Mouse (Mus musculus) heart, adult 9 months (tissue): ENCODE measurements around the gene Mex3a.
A peak's percentile ranks its signal among the peaks of the same experiment; 100 is the strongest.

Experiments
- DNase-seq, 2 experiments: peaks; one replicate each; pipeline ENCODE4 v3.0.0; 2022; ENCODE audit warnings: low spot score in 2 of 2

Mex3a gene

DNA sequence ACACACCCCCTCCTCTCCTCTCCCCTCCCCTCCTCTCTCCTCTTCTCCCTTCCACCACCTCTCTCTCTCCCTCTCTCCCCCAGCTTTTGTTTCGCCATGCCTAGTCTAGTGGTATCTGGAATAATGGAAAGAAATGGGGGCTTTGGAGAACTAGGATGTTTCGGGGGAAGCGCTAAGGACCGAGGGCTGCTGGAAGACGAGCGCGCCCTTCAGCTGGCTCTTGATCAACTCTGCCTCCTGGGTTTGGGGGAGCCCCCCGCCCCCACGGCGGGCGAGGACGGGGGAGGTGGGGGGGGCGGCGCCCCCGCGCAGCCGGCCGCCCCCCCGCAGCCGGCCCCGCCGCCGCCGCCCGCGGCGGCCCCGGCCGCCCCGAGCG lies at the start of gene Mex3a:
Gene Mex3a, plus strand, starts transcription at position 97 of the 376 bp plus-strand sequence.
- no peak for DNase-seq

DNA sequence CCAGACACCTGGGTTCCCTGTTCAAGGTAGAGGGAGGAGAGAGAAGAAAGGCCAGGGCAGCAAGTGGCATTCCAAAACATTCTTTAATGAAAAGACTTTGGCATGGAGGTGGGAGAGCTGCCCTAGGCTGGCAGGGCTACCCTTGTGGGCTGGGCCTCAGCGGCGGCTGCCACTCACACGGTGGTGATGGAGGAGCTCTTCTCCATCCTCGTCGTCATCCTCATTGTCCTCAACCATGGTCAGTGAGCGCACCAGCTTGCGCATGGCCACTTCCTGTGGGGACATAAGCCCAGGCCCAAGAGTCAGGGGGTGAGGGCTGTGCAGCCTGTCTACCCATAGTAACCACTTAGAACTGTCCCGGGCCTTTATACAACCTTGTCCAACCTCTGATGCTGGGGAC lies 49.1 kb upstream of the Mex3a start:
- DNase-seq, result no peak

DNA sequence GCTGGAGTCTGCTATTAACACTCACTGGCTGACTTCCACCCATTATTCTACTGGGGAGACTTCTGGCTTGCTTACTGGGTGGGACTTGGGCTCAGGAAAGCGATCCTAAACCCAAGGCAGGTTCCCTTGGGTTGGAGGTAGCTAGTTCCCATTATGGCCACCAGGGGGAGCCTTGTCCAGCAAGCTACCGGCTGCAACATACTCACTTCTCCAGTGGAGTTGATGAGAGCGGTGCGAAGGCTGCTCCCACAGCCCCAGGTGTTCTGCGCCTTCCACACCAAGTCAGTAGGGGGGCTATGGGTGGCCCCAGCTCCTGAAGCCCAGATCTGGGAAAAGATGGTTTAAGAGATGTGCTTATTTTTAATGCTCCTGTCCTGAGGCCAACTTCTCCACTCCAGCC lies 48.6 kb upstream of the Mex3a start:
- DNase-seq, result peak in 1 of 2 experiments; percentile 31

DNA sequence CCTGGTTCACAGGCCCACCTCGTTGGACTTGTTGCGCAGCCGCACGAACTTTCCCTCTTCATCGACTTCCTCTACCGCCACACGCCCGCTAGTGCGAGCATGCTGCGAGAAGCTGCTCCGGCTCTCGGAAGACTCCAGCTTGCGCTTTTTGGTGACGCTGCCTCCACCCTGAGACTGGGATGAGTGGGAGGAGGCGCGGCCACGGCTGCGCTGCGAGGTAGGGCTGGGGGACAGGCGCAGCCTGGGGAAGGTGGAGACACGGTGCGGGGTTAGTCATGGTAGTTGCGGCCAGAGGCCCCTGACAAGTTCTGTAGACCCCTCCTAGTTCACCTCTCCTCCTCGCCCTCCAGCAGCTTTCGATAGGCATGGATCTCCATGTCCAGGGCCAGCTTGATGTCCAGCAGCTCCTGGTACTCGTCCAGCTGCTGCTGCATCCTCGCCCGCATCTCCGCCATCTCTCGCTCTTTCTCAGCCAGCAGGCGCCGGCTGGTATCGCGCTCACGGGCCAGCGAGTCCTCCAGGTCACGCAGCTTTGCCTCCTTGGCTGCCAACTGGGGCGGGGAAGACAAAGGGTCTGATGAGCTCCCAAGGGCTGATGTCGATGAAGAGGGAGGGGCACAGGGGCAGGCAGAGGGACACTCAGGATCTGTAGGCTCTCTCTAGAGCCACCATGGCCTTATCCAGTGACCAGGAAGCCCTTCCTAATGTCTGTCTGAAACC lies 47.4 kb upstream of the Mex3a start:
- no peak for DNase-seq

DNA sequence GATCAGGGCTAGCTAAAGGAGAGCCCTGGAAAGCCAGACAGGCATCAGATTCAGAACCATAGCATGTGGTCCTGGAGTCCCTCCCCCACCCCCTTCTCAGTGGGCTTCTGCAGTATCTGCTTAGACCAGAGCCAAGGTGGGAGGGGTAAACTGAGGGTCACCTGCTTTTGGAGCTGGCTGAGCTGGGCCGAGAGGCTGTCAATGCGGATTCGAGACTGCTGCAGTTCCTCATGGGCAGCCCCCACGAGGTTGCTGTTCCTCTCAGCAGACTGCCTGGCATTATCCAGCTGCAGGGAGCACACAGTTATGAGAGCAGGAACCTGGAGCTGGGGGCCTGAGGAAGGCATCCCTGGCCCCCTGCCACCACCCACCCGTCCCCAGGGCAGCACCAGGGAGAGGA lies 46.2 kb upstream of the Mex3a start:
- DNase-seq, result no peak

DNA sequence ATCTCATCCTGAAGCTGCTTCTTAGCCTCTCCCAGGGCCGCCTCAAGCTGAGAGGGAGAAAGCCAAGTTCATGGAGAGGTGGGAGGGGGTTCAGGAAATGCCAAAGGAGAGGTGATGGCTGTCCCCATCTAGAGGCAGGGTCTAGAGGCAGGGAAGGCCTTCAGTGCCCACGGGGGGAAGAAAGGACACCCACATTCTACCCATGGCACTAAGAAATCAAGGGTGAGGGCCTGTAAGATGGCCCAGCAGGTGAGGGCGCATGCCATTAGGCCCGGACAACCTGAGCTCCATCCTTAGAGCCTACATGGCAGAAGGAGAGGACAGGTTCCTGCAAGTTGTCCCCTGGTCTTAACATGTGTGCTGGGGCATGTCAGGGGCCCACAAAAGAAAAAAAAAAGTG lies 45.3 kb upstream of the Mex3a start:
- DNase-seq, result no peak

DNA sequence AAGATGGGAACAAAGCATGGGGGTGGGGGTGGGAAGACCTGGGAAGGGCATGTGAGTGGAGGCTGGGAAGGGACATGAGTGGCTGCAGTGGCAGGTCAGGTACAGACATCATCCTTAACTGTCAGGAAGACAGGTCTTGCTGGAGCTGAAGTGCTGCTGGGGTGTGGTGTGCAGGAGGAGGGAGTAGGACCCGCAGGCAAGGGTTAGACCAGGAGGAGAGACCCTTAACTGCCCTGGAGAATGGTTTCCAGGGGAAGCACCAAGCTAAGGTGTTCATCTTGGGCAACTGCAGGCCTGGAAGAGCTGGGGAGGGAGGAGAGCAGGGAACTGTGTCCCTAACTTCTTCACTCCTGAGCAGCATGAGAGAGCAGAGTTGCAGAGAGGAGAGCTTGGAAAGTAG lies 44.8 kb upstream of the Mex3a start:
- no peak for DNase-seq

DNA sequence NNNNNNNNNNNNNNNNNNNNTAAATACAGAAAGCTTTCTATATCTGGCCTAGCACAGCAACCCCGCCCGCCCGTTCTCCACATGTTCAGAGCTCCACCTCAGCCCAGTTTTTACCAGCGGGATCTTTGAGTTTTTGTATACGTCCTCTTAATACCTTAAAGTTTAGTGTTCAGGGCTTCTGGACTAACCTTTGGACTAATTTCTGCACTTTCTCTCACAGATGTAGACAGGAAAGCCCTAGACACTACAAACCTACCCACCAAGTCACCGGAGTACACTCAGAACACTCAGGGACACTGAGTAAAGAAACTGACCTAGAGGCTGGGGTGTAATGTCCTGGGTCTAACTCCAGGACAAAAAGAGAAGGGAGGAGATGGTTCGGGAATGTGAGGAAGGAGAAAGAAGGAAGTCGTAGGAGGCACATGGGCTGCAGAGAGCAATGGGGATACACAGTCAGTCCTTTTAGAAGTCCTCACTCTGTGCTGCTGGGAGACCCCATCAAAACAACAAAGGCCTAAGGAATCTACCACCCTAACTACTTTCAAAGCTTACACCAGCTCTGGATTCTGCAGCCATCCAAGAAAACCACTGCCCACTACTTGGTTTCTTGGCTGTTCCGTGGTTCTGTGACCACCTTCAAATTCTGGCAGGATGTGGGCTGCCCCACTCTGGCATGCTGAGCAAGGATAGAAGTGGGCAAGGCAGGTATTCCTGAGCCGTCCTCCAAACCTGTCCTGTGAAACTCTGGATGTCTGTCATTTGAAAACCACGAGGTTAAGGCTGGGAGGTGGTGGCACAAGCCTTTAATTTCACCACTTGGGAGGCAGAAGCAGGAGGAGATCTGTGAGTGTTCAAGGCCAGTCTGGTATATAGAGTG lies 38.3 kb upstream of the Mex3a start:
- no peak for DNase-seq

DNA sequence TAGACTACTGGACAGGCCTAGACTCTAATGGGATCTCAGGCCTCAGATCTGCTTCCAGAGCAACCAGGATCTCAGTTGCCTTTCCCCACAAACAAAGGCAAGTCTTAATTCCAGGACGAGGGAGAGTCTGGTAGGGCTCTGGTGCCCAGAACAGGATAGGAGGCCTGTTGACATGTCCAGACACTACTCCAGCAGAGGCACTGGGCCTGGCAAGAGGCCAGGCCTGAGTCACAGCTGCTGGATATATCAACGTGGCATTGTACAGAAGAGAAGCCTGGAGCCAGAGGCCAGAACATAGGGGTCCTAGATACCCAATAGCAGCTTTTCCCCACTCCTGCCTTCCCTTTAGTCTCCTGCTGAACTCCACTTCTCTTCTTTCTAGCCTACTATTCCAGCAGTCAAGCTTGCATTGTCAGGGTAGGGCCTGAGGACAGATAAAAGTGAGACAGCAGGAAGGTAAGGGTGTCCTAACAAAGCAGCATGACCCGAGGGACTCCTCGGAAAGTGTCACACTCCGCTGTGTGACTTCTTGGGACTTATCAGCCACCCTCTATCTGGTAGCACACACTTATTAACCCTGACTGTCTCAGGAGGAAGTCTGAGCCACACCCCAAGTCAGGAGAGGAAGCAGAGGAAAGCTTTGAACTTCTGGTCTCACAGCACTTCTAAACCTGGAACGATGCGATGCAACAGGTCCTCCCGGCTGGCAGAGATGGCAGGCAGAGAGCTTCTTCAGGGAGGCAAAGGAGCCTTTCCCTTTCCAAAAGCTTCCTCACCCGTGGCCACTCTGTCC lies 37.2 kb upstream of the Mex3a start:
- DNase-seq, result peak; percentile 73 to 84

DNA sequence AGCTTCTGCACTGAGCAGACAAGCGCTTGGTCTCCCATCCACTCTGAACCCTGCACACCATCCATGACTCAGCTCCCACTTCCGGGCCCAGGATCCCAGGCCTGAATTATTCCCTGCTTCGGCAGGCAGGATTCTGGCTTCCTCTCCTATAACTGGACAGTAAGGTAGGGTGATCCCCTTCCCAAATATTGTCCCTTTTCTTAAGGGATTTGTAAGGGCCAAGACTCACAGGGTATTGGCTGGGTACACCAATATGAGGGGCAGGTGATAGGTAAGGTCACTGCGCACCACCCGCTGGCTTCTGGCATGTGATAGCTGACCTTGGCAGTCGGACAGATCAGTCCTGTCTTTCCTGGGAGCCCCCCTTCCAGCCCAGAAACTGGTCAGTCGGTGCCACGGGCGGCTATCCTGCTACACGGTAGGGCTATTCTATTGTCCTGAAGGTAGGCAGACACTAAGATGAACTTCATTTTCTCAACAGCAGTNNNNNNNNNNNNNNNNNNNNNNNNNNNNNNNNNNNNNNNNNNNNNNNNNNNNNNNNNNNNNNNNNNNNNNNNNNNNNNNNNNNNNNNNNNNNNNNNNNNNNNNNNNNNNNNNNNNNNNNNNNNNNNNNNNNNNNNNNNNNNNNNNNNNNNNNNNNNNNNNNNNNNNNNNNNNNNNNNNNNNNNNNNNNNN lies 36.3 kb upstream of the Mex3a start:
- DNase-seq, result no peak

DNA sequence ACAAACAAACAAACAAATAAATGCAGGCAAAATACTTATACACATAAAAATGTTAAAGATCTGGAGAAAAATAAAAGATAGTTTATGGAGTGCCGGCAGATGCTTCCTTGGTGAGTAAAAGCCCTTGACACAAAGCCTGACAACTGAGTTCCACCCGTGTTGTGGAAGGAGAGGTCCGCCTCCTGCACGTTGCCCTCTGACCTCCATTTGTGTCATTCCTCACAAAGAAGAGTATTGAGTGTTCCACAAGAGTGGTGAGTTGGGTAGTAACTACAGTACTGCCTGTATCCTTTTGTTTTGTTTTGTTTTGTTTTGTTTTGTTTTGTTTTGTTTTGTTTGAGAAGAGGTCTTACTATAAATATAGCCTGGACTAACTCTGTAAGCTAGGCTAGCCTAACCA lies 32.6 kb upstream of the Mex3a start:
- DNase-seq, result no peak

DNA sequence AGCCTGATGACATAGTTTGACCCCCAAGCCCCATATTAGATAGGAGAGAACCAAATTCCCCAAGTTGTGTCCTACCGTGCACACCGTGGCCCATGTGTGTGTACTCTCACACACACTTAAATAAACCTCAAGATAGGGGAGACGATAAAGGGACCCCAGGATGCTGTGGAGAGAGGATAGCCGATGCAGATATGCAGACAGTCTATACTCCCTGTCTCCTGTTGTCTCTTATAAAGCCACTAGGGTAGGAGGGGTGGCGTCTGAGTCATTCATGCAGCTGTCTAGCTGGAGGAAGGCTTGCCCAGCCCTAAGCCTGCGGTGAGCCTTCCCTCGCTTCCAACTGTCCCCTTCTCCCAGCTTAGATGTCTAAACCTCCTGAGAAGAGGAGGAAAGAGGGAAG lies 32.1 kb upstream of the Mex3a start:
- DNase-seq, result no peak

DNA sequence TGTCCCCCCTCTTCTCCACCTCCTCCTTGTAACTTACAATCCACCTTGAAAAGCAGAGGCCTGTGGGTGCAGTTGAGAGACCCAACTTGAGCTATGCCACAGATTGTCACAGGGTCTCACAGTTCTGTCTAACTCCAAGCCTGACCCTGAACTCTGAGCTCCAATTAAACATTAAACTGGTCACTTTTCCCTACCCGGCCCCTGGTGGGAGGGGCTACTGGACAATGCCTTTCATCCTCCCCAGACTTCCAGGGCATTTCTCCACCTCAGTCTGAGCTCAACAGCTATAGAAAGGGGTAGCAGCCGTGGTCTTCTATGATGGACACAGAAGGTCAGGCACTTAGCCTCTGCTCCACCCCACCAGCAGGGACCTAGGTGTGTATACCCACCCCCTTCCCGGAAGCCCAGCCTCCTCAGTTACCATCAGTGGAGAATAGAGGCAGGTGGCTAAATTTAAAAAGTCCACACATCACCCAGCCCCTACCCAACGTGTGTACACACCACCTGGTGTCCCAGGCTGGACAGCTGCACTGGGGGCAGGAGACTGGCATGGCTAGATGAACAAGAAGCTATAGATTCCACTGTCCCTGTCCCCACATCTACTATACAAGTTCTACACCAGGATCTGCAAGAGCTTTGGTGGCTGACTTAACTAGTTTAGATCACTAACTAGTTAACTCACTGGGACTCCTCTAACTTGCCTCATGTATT lies 31.4 kb upstream of the Mex3a start:
- no peak for DNase-seq

DNA sequence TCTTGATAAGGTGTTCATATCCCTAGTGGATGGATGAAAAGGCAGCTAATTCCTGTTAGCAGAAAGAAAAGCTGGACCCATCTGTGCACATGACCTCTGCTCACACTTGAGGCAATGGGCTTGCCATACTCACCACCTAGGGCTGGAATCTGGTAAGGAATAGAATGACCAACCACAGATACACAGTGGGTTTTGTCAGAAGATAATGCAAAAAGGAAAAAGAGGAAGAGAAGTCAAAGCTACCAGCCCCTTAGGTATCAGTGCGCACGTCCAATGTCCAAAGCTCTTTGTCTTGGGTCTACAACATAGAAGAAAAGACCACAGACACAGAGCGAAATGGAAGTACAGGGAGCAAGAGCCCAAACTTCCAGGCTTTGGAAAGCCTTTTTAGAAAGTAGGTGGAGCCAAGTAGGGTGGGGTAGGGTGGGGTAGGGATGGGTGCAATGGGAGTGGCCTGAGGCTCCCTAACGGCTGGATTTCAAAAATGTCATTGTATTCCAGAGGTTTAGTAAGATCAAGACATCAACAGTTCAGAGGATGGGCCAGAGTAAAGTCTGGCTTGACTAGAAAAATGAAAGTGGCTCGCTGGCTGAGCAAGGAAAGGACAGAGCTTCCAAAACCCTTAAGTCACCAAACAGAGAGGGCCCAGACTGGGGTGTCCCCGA lies 30.7 kb upstream of the Mex3a start:
- no peak for DNase-seq

DNA sequence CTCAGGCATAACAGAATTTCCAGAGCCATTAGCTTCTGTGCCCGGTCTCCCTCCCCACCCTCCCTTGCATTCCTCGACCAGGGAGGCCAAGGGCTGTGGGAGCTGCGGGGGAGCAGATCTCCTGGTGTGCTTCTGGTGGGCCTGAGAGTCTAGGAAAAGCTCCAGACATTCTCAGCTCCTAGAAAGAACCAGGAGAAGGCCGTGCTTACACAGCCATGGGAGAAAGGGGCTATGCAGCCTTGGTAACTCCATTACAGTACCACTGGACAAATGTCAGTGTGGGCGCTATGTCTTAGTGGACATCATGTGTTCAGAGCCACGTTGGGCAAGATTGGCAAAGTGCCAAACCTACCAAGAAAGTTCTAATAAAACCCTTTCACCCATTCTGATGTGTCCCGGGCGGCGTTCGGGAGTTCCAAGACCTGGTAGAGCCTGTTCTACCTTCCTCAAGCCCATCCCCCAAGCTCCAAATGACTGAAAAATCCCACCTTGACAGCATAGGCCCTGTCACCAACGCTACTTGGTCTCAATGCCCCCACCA lies 30.1 kb upstream of the Mex3a start:
- no peak for DNase-seq

DNA sequence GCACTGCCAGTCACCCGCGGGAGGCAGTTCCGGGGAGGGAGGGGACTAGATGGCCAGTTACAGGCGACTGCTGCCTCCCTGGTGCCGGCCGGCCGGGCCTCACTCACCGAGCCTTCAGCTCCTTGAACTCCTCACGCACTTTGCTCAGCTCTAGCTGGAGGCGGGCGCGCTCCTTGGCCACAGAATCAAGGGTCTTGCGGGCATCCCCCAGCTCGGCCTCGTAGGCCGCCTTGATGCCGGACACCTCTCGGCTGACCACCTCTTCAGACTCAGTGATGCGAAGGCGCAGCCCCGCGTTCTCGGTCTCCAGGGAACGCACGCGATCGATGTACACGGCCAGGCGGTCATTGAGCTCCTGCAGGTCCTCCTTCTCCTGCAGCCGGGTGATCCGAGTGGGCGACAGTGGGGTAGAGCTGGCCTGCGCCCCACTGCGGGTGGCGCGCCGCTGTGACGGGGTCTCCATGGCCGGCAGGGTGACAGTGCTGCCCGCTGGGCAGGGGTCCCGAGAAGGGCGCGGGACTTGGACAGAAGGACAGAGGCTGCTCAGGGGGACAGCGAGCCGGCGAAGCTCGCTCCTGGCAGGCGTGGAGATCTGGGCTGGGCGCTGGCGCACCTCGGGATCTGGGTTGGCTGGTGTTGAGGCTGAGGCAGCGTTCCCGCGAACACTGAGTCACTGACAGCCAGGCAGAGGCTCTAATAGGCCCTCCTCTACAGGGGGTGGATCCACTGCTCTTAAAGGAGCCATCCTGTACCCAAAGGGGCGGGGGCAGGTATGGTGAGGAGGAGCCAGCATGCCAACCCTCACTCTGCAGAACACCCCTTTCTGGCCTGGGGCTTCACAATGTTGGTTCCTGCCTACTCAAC lies 29.3 kb upstream of the Mex3a start:
- peak; percentile 94 to 96 for DNase-seq

DNA sequence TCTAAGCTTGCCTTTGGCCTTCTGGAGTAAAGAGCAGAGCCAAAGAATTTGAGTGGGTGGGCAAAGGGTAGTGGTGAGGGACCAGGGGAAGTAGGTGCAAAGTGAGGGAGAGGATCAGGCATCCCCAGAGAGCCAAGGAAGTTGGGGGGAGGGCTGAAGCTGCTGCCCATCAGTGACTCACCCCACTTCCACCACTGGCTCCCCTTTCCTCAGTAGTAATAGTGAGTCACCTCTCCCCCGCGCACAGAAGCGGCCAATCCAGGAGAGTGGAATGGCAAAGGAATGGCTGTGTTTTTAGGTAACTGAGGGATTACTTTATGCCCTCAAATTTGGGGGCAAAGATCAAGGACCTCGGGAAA lies 28.7 kb upstream of the Mex3a start:
- peak in 1 of 2 experiments; percentile 67 for DNase-seq

DNA sequence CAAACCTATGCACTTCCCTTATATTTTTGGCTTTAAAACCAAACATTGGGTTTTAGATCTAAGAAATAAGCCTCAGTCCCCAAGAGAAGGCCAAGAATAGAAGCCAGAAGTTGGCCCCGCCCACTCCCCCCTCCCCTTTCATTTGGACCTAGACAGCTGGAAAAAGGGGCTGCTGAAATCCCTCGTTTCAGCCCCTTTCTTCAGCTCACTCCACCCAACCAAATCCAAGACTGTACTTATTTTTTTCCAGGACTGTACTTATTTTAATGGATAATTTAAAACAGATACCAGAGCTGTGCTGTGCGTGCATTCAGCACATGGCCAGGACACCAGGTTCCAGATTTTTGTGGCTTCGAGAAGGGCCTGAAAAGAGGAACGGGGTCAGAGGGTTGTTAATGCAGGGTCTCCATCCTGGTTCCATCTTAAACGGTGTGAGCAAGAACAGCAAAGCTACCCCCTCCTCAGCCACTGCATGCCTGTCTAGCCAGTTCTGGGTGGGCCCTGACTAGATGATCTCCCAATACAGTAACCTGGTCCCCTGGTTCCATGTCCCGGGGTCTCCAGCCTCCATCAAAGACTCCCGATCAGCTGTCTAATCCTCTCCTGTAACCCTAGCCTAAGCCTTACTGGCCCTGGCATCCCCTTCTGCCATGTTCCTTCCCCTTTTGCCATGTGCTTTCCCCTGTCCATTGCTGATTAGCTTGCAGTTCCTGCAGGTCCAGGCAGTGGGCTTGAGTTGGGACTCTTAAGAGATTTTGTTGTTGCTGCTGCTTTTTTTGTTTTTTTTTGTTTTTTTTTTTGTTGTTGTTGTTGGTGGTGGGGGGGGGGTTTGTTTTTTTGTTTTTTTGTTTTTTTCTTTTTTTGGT lies 28.1 kb upstream of the Mex3a start:
- DNase-seq, result no peak

DNA sequence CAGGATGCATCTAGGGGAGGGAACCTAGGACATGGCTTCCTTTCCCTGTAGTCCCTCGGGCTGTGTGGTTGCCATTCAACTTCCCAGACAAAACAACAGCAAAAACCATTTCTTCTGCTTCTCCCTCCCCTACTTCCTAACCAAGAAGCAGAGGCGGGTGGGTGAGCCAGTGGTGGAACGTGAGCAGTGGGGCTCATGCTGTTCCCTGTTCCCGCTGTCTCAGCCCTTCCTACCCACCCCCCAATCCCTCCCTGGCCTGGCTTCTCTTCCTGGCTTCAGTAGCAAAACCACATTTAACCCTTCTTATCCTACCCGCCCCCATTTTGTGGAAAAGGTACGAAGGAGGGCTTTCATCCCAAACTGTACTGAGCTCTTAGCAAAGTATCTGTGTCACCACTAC lies 27.1 kb upstream of the Mex3a start:
- no peak for DNase-seq
